Mouse (Mus musculus) embryonic stem cell, embryonic (primary cell): ENCODE data around the gene Rps6ka5.

Experiments used
- CTCF ChIA-PET, 4 experiments: fragments of 300-600 bp in 2 of 4; fragments of 350-600 bp in 2 of 4; sonication (Branson Sonifier 250); formaldehyde crosslinking; loops; one replicate each; lab custom pipeline; 2022; ENCODE audit warnings: inconsistent platforms in 2 of 4; lab: Charles Lee
- POLR2A ChIA-PET, 4 experiments: fragments of 300-600 bp in 2 of 4; fragments of 350-600 bp in 2 of 4; sonication (Branson Sonifier 250); formaldehyde crosslinking; loops; one replicate each; lab custom pipeline; 2022; ENCODE audit warnings: antibody characterized with exemption in 4 of 4, inconsistent platforms in 1 of 4; lab: Charles Lee

The Rps6ka5 gene

GRCm38 (mm10) chr12:100635601-100636298 lies 91.0 kb downstream of the Rps6ka5 start:
- ChIA-PET POLR2A (no interaction called here), CTCF (no interaction called here)

- ChIA-PET POLR2A (no interaction called here), CTCF (no interaction called here)
Observed at GRCm38 (mm10) chr12:100633231-100633630, 93.6 kb downstream of the Rps6ka5 start.

- POLR2A ChIA-PET: no interaction called here
- CTCF ChIA-PET: interaction anchor here in 1 of 4 experiments (1.4 kb wide), 1 partner anchor 218 kb away, joined by 3 read pairs; no protein-coding TSS in a partner anchor
Observed at GRCm38 (mm10) chr12:100631286-100631685, 95.5 kb downstream of the Rps6ka5 start.

GRCm38 (mm10) chr12:100629126-100629920 lies 97.5 kb downstream of the Rps6ka5 start:
- POLR2A ChIA-PET: interaction anchor here in 1 of 4 experiments (1.9 kb wide), 1 partner anchor 12 kb away, joined by 4 read pairs; no protein-coding TSS in a partner anchor
- CTCF ChIA-PET: no interaction called here

- CTCF ChIA-PET: interaction anchor here in 3 of 4 experiments (0.7 to 1.6 kb wide), 5 partner anchors 25 to 301 kb away, joined by 3 read pairs; no protein-coding TSS in a partner anchor
Observed at GRCm38 (mm10) chr12:100626991-100627677, 99.6 kb downstream of the Rps6ka5 start.

GRCm38 (mm10) chr12:100626273-100626990 lies 100.4 kb downstream of the Rps6ka5 start:
- ChIA-PET POLR2A (interaction anchor here in 2 of 4 experiments (0.6 to 0.7 kb wide), 2 partner anchors 13 to 439 kb away, joined by 3 read pairs; no protein-coding TSS in a partner anchor), CTCF (interaction anchor here (0.6 to 1.3 kb wide), 5 partner anchors 24 to 302 kb away, joined by 3 to 10 read pairs (median 3); no protein-coding TSS in a partner anchor)

More at GRCm38 (mm10) chr12:100626991-100627677, 99.6 kb downstream of the Rps6ka5 start:
- POLR2A ChIA-PET: interaction anchor here in 1 of 4 experiments (1.9 kb wide), 1 partner anchor 10 kb away, joined by 4 read pairs; no protein-coding TSS in a partner anchor

GRCm38 (mm10) chr12:100624854-100625447 lies 101.8 kb downstream of the Rps6ka5 start:
- ChIA-PET CTCF (interaction anchor here in 1 of 4 experiments (0.6 kb wide), 1 partner anchor 9 kb away, joined by 3 read pairs; no protein-coding TSS in a partner anchor), POLR2A (no interaction called here)

GRCm38 (mm10) chr12:100615251-100615650 lies 111.5 kb downstream of the Rps6ka5 start:
- CTCF ChIA-PET: no interaction called here
- POLR2A ChIA-PET: no interaction called here

- POLR2A ChIA-PET: no interaction called here
- CTCF ChIA-PET: interaction anchor here in 1 of 4 experiments (1.0 kb wide), 1 partner anchor 12 kb away, joined by 3 read pairs; no protein-coding TSS in a partner anchor
Observed at GRCm38 (mm10) chr12:100613878-100614277, 112.9 kb downstream of the Rps6ka5 start.

GRCm38 (mm10) chr12:100613192-100613700 lies 113.5 kb downstream of the Rps6ka5 start:
- ChIA-PET POLR2A (no interaction called here), CTCF (interaction anchor here in 1 of 4 experiments (1.0 kb wide), 1 partner anchor 11 kb away, joined by 3 read pairs; no protein-coding TSS in a partner anchor)

- CTCF ChIA-PET: interaction anchor here in 1 of 4 experiments (0.6 kb wide), 1 partner anchor 188 kb away, joined by 3 read pairs; no protein-coding TSS in a partner anchor
- POLR2A ChIA-PET: no interaction called here
Observed at GRCm38 (mm10) chr12:100609766-100610165, 117.0 kb downstream of the Rps6ka5 start.

GRCm38 (mm10) chr12:100609064-100609463 lies 117.7 kb downstream of the Rps6ka5 start:
- CTCF ChIA-PET: no interaction called here
- POLR2A ChIA-PET: no interaction called here

- POLR2A ChIA-PET: interaction anchor here in 2 of 4 experiments (1.1 to 1.6 kb wide), 2 partner anchors 54 to 118 kb away, joined by 3 to 8 read pairs; no protein-coding TSS in a partner anchor
- CTCF ChIA-PET: interaction anchor here in 3 of 4 experiments (0.6 to 3.7 kb wide), 8 partner anchors 29 to 389 kb away, joined by 3 to 25 read pairs (median 4); no protein-coding TSS in a partner anchor
Observed at GRCm38 (mm10) chr12:100606733-100607132, 120.0 kb downstream of the Rps6ka5 start.

GRCm38 (mm10) chr12:100605596-100605995 lies 121.2 kb downstream of the Rps6ka5 start:
- POLR2A ChIA-PET: interaction anchor here in 2 of 4 experiments (1.1 to 1.6 kb wide), 2 partner anchors 53 to 119 kb away, joined by 3 to 8 read pairs; no protein-coding TSS in a partner anchor
- CTCF ChIA-PET: interaction anchor here in 3 of 4 experiments (0.6 to 3.7 kb wide), 7 partner anchors 28 to 244 kb away, joined by 3 to 25 read pairs (median 4); no protein-coding TSS in a partner anchor

- CTCF ChIA-PET: no interaction called here
Observed at GRCm38 (mm10) chr12:100604540-100604939, 122.2 kb downstream of the Rps6ka5 start.

GRCm38 (mm10) chr12:100594700-100595099 lies 132.1 kb downstream of the Rps6ka5 start:
- CTCF ChIA-PET: no interaction called here
- POLR2A ChIA-PET: no interaction called here

More at GRCm38 (mm10) chr12:100604540-100604939, 122.2 kb downstream of the Rps6ka5 start:
- POLR2A ChIA-PET: no interaction called here

GRCm38 (mm10) chr12:100586601-100587000 lies 140.2 kb downstream of the Rps6ka5 start:
- POLR2A ChIA-PET: no interaction called here
- CTCF ChIA-PET: interaction anchor here in 1 of 4 experiments (0.7 kb wide), 1 partner anchor 58 kb away, joined by 3 read pairs; no protein-coding TSS in a partner anchor
